Mouse (Mus musculus): ENCODE measurements around the gene Csgalnact2. TPM values are rescaled to one million over a fixed set of nuclear protein-coding genes. Genes with fewer than 3 reads are reported as not detected.

The Csgalnact2 gene
- total and polyA plus RNA-seq, 3 experiments: 2.2 to 6.4 (median 3.0) TPM

DNA sequence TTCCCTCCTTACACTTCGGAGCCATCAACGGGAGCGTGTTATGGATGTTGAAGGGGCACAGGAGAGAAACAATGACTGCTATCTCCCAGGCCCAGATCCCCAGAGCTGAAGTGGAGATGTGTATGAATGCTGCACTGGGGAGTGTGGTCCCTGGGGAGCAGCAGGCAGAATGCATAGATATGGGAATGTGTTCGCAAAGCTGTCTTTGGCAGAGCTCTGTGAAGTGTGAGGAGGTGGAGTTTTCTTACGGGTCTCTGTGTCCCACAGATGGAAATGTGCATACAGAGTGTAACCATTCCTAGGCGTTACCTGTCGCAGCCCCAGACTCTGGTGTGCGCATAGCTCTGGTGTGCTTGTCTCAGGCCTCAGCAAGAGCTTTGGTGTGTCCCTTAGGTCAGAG, 62.2 kb downstream of the Csgalnact2 start:
- Histone ChIP-seq H3K4me1 (ENCODE audit: control insufficient read depth in 1 of 2, insufficient read depth in 2 of 2) (no peaks in the 10 kb centered on the region), H3K36me3 (replicated peaks in 1 of 2; ENCODE audit: control insufficient read depth in 1 of 2, insufficient read depth in 1 of 2, low read length in 1 of 2) (no peaks in the 10 kb centered on the region), H3K4me3 (replicated peaks in 1 of 3; ENCODE audit: low read depth in 2 of 3, low read length in 2 of 3, poor library complexity in 1 of 3) (no peak overlapping the region), H3K27me3 (replicated peaks) (peaks cover 90% of the 10 kb centered on the region), H3K27ac (ENCODE audit: insufficient read depth, low read depth) (no peak overlapping the region), H3K9me3 (replicated peaks; ENCODE audit: low read length) (no peaks in the 10 kb centered on the region), H3K79me2 (replicated peaks; ENCODE audit: control insufficient read depth, extremely low read depth, insufficient read depth, poor library complexity, severe bottlenecking) (no peaks in the 10 kb centered on the region), H3K9ac (ENCODE audit: insufficient read depth, low read depth) (no peak overlapping the region), H3K4me2 (ENCODE audit: insufficient read depth, low read depth, poor library complexity, severe bottlenecking) (no peak overlapping the region)
- DNase-seq (ENCODE audit: extremely low read depth): no peak
- TF ChIP-seq GABPA (IDR thresholded peaks at IDR 0.05; ENCODE audit: insufficient replicate concordance, low read depth, low read length): no peak
- no peak for TF ChIP-seq UBTF (IDR thresholded peaks at IDR 0.05; ENCODE audit: low read depth, low read length)
- TF ChIP-seq CTCF (conservative IDR thresholded peaks at IDR 0.05 in 1 of 2, IDR thresholded peaks at IDR 0.05 in 1 of 2; ENCODE audit: low read depth in 2 of 2, low read length in 2 of 2): no peak
- no peak for TF ChIP-seq ZC3H11A (IDR thresholded peaks at IDR 0.05; ENCODE audit: low read depth, low read length)
- no peak for TF ChIP-seq PAX5 (IDR thresholded peaks at IDR 0.05; ENCODE audit: low read length)
- no peak for TF ChIP-seq ZNF384 (IDR thresholded peaks at IDR 0.05; ENCODE audit: low read depth, low read length)
- TF ChIP-seq EP300 (IDR thresholded peaks at IDR 0.05; ENCODE audit: low read length): no peak
- no peak for TF ChIP-seq NELFE (IDR thresholded peaks at IDR 0.05; ENCODE audit: low read depth, low read length)
- TF ChIP-seq RCOR1 (conservative IDR thresholded peaks at IDR 0.05; ENCODE audit: low read depth, low read length): no peak
- dilution Hi-C loops (cut with MboI; ENCODE audit: extremely low pct_ligation_motif_present, extremely low pct_unique_long_range_greater_than_20kb, low sequenced_read_pairs) (no loop called here), in situ Hi-C loops (cut with MboI; ENCODE audit: low pct_ligation_motif_present, low pct_unique_long_range_greater_than_20kb, low sequenced_read_pairs) (no loop called here)

DNA sequence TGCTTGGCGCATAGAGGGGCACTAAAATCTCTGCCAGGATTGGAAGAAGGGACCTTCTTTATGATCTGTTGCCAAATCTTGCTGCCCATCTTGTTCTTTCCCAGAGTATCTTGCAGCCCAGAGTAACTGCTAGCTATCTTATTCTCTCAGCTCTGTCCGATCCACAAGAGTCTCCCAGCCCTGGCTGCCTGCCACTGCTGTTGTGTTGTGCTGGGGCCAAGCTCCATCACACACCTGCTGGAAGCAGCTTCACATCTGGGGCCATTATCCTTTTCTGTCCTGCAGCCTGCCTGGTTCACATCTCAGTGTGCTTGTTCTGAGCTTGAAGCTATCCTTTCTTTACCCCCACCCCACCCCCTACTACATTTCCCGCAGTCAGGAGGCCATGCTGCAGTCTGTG, 62.7 kb downstream of the Csgalnact2 start:
- dilution Hi-C loops (cut with MboI; ENCODE audit: extremely low pct_ligation_motif_present, extremely low pct_unique_long_range_greater_than_20kb, low sequenced_read_pairs): no loop called here
- Histone ChIP-seq H3K36me3 (replicated peaks in 1 of 2; ENCODE audit: control insufficient read depth in 1 of 2, insufficient read depth in 1 of 2, low read length in 1 of 2) (no peaks in the 10 kb centered on the region), H3K9ac (ENCODE audit: insufficient read depth, low read depth) (no peak overlapping the region), H3K4me1 (ENCODE audit: control insufficient read depth in 1 of 2, insufficient read depth in 2 of 2) (no peaks in the 10 kb centered on the region), H3K27me3 (replicated peaks) (peaks cover 88% of the 10 kb centered on the region), H3K9me3 (replicated peaks; ENCODE audit: low read length) (no peaks in the 10 kb centered on the region), H3K79me2 (replicated peaks; ENCODE audit: control insufficient read depth, extremely low read depth, insufficient read depth, poor library complexity, severe bottlenecking) (no peaks in the 10 kb centered on the region), H3K4me3 (replicated peaks in 1 of 3; ENCODE audit: low read depth in 2 of 3, low read length in 2 of 3, poor library complexity in 1 of 3) (no peak overlapping the region), H3K4me2 (ENCODE audit: insufficient read depth, low read depth, poor library complexity, severe bottlenecking) (no peak overlapping the region), H3K27ac (ENCODE audit: insufficient read depth, low read depth) (no peak overlapping the region)
- in situ Hi-C loops (cut with MboI; ENCODE audit: low pct_ligation_motif_present, low pct_unique_long_range_greater_than_20kb, low sequenced_read_pairs): no loop called here
- DNase-seq (ENCODE audit: extremely low read depth): no peak
- TF ChIP-seq USF1 (IDR thresholded peaks at IDR 0.05; ENCODE audit: low read depth, low read length) (no peak), POLR2A (IDR thresholded peaks at IDR 0.05; ENCODE audit: low read depth, low read length) (no peak), ZKSCAN1 (IDR thresholded peaks at IDR 0.05; ENCODE audit: borderline replicate concordance, low read depth, low read length) (no peak), GABPA (IDR thresholded peaks at IDR 0.05; ENCODE audit: insufficient replicate concordance, low read depth, low read length) (no peak), MXI1 (IDR thresholded peaks at IDR 0.05; ENCODE audit: low read depth, low read length) (no peak), JUN (IDR thresholded peaks at IDR 0.05; ENCODE audit: insufficient read depth, low read depth, low read length) (no peak), CHD2 (IDR thresholded peaks at IDR 0.05; ENCODE audit: low read length) (no peak), ZMIZ1 (IDR thresholded peaks at IDR 0.05; ENCODE audit: low read depth, low read length) (no peak), SIN3A (IDR thresholded peaks at IDR 0.05; ENCODE audit: low read length) (no peak), ZC3H11A (IDR thresholded peaks at IDR 0.05; ENCODE audit: low read depth, low read length) (no peak), MAZ (IDR thresholded peaks at IDR 0.05; ENCODE audit: low read depth, low read length) (no peak), MAFK (IDR thresholded peaks at IDR 0.05; ENCODE audit: insufficient replicate concordance, low read length) (no peak), TBP (conservative IDR thresholded peaks at IDR 0.05; ENCODE audit: low read depth, low read length) (no peak), RCOR1 (conservative IDR thresholded peaks at IDR 0.05; ENCODE audit: low read depth, low read length) (no peak), MEF2A (IDR thresholded peaks at IDR 0.05; ENCODE audit: borderline replicate concordance, low read depth, low read length) (no peak), TCF12 (IDR thresholded peaks at IDR 0.05; ENCODE audit: low read depth, low read length) (no peak), BHLHE40 (IDR thresholded peaks at IDR 0.05; ENCODE audit: low read depth, low read length) (no peak), MYC (IDR thresholded peaks at IDR 0.05; ENCODE audit: low read depth, low read length) (no peak)
